Mouse (Mus musculus): ENCODE measurements around the gene Tff2. TPM values are rescaled to one million over a fixed set of nuclear protein-coding genes. Genes with fewer than 3 reads are reported as not detected.

Gene Tff2
- polyA plus RNA-seq (2016; fragmentation: Nextera tagmentation; extraction: Ambion mirVana) = not detected in 2 replicates

DNA sequence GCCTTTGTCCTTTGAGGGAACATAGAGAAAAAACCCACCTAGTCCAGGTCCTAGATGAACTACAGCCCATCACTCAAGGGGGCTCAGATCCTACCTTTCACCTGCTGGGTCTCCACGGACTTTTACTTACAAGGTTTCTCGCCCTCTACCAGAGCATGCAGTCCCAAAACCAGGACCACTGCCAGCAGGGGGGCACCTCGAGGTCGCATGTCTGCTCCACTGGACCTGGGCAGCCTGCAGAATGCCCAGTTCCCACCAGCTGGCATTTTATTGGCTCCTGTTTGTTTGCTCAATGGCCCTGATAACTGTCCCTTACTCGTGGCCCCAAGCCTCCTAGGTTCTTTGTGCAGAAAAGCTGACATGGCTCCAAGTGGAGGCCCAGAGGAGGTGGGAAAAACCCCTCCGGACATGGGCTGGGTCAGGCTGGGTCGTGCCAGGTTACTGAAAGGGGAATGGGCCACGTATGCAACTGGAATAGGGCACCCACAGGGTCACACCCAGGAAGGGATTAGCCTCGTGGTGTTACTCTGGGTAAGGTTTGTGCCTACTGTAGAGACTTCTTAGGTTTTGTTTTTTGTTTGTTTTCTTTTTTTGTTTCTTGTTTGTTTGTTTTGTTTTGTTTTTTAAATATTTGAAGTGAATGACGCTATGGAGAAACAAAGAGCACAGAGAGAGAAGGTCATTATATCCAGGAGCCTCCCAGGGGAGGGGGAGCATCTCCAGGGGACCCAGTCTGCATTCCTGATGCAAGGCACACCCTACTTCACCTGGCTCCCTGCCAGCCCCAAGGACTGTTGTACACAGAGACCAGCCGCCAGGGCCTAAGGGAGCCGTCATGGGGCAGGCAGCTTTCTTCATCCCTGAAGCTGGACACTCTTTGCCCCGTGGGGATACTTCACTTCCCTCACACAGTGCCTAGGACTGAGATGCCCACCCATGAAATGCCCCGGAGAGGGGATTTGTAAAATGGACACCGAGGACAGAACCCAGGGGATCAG is at the start of gene Tff2:
TSS of gene Tff2 (minus strand) at position 243 of the 998 bp plus-strand sequence.
- Histone ChIP-seq H3K4me1 (no peaks in the 10 kb centered on the region), H3K27me3 (replicated peaks) (0 out of 2 replicates have a peak, but pooled peaks cover 6% of the 10 kb centered on the region), H3K4me2 (no peak within 1 kb of the TSS), H3K36me3 (no peaks in the 10 kb centered on the region), H3K9ac (no peak within 1 kb of the TSS), H3K27ac (no peak within 1 kb of the TSS), H3K9me3 (replicated peaks) (no peaks in the 10 kb centered on the region), H3K4me3 (no peak within 1 kb of the TSS)
- 61% methylated on average over 15 of the region's 15 CpGs for WGBS (ENCODE audit: insufficient replicate concordance)
- ATAC-seq = no peak

DNA sequence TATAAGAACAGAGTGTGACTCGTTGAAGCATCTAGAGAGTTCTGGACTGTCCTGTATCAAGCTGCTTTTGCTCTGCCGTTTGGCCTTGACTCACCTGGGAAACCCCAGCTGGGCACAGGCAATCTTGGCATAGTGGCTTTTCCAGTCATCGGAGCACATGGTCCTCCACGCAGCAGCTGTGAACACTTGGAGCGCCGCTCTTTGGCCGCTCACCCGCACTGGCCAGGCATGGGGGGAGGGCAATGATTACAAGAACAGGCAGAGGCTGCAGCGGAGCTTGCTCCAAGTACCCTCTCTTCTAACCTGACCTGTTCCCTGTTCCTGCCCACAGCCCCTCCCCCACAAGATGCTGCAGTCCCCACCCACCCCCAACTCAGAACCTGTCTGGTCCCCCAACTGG is 49.3 kb upstream of the Tff2 start:
- WGBS (ENCODE audit: insufficient replicate concordance) = 80% methylated on average over 9 of the region's 9 CpGs
- Histone ChIP-seq H3K27ac (no peak overlapping the region), H3K4me2 (no peak overlapping the region), H3K4me1 (peaks cover 21% of the 10 kb centered on the region), H3K4me3 (no peak overlapping the region), H3K36me3 (no peaks in the 10 kb centered on the region), H3K27me3 (replicated peaks) (no peaks in the 10 kb centered on the region), H3K9ac (no peak overlapping the region), H3K9me3 (replicated peaks) (no peaks in the 10 kb centered on the region)
- no peak for ATAC-seq

DNA sequence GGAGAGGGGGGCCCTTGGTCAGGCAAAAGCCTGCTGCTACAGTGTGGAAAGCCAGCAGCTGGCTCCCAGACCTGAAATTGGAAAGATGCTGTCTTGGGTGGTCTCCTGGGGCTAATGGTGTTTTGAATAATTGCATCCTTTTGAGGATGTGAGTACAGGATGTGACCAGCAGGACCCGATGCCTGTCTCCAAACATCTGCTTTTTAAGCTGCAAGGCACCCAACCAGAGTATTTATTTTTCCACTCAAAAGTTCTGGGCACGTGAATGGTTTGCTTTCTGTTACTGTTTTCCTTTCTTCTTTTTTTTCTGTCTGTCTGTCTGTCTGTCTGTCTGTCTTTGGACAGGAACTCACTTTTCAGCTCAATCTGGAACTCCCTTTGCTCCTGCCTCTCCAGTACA is 48.6 kb upstream of the Tff2 start:
- Histone ChIP-seq H3K4me1 (peaks cover 21% of the 10 kb centered on the region), H3K27ac (no peak overlapping the region), H3K9ac (no peak overlapping the region), H3K9me3 (replicated peaks) (no peaks in the 10 kb centered on the region), H3K36me3 (no peaks in the 10 kb centered on the region), H3K4me3 (no peak overlapping the region), H3K4me2 (no peak overlapping the region), H3K27me3 (replicated peaks) (no peaks in the 10 kb centered on the region)
- ATAC-seq = no peak
- WGBS (ENCODE audit: insufficient replicate concordance) = 49% methylated on average over 2 of the region's 2 CpGs

DNA sequence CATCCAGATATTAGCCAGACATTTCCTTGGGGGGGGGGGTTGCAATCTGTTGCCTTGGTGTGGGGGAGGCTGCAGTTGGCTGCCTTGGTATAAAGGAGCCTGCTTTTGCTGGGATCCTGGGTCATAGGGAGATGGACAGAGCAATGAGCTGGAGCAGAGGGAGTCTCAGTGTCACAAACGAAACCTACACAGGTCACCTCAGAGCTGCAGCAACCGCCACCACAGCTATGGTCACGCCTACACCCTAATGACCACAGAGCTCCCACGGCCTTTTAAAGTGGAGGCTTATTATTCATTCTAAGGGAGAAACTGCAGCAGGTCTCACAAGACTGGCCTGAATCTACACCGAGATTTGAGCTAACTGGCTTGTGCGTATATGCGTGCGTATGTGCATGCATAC is 47.7 kb upstream of the Tff2 start:
- peaks cover 21% of the 10 kb centered on the region for H3K4me1 ChIP-seq
- no peaks in the 10 kb centered on the region for H3K36me3 ChIP-seq
- ATAC-seq = no peak
- no peak overlapping the region for H3K4me3 ChIP-seq
- whole genome bisulfite sequencing (ENCODE audit: insufficient replicate concordance) = 74% methylated on average over 8 of the region's 8 CpGs
- H3K27me3 ChIP-seq (replicated peaks) = no peaks in the 10 kb centered on the region
- H3K4me2 ChIP-seq = no peak overlapping the region
- no peak overlapping the region for H3K27ac ChIP-seq
- no peak overlapping the region for H3K9ac ChIP-seq
- H3K9me3 ChIP-seq (replicated peaks) = no peaks in the 10 kb centered on the region

DNA sequence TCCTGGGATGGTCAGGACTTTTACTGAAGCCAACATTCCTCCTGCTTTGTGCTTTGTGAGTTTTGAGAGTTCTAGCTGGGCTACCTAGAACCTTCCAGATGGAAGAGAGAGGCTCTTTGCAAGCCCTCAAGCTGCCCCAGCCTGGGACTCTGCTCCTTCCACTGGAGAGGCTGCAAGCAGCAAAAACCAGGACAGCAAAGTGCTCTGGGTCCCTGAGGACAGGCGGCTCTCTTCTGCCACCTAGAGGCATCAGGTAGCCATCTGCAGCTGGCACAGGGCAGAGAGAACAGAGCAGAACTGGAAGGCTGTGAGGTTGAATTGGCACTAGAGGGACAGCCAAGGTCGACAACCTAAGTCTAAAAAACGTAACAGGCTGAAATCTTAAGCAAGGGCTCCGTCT is 43.3 kb upstream of the Tff2 start:
- Histone ChIP-seq H3K9me3 (replicated peaks) (no peaks in the 10 kb centered on the region), H3K36me3 (no peaks in the 10 kb centered on the region), H3K27ac (no peak overlapping the region), H3K4me1 (no peaks in the 10 kb centered on the region; the same call in 1 of the 2 replicates), H3K4me2 (no peak overlapping the region), H3K9ac (no peak overlapping the region), H3K27me3 (replicated peaks) (no peaks in the 10 kb centered on the region), H3K4me3 (no peak overlapping the region)
- 9% methylated on average over 4 of the region's 4 CpGs for WGBS (ENCODE audit: insufficient replicate concordance)
- peak; percentile 48; the same call in 1 of the 2 replicates for ATAC-seq

DNA sequence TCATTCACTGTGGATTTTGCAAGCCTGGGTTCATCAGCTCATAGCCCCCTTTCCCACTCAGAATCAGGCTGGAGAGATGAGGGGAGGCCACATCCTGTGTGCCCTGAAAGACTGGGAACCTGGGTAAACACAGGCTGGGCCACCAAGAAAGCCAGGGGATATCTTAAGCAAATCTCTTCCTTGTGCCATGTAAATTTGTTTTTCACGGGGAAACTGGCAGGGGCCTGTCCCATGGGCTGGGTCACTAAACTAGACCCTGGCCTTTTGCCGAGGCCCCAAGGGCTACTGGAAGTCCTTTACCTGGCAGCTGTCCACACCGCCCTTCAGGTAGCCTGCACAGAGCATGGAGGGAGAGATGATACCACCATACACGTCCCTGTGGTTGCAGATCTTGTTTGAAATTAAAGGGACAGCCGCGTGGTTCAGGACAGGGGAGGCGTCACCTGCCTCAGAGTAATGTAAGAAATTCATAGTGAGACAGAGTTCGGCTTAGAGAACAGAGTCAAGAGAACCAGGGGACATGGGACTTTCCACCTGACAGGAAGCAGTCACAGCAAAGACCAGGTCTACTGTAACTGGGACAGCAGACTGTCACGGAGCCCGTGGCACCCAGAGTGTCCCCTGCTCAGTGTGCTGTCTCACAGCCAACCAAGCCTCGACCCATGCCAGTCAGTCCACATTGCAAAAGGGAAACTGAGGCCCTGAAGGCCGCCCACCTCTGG is 40.3 kb upstream of the Tff2 start:
- no peak overlapping the region for H3K4me2 ChIP-seq
- H3K9ac ChIP-seq = no peak overlapping the region
- H3K4me3 ChIP-seq = no peak overlapping the region
- peaks cover 5% of the 10 kb centered on the region for H3K4me1 ChIP-seq
- 65% methylated on average over 12 of the region's 12 CpGs for WGBS (ENCODE audit: insufficient replicate concordance)
- ATAC-seq = no peak
- no peak overlapping the region for H3K27ac ChIP-seq
- H3K27me3 ChIP-seq (replicated peaks) = no peaks in the 10 kb centered on the region; the same call in 1 of the 2 replicates
- H3K36me3 ChIP-seq = no peaks in the 10 kb centered on the region
- no peaks in the 10 kb centered on the region for H3K9me3 ChIP-seq (replicated peaks)

DNA sequence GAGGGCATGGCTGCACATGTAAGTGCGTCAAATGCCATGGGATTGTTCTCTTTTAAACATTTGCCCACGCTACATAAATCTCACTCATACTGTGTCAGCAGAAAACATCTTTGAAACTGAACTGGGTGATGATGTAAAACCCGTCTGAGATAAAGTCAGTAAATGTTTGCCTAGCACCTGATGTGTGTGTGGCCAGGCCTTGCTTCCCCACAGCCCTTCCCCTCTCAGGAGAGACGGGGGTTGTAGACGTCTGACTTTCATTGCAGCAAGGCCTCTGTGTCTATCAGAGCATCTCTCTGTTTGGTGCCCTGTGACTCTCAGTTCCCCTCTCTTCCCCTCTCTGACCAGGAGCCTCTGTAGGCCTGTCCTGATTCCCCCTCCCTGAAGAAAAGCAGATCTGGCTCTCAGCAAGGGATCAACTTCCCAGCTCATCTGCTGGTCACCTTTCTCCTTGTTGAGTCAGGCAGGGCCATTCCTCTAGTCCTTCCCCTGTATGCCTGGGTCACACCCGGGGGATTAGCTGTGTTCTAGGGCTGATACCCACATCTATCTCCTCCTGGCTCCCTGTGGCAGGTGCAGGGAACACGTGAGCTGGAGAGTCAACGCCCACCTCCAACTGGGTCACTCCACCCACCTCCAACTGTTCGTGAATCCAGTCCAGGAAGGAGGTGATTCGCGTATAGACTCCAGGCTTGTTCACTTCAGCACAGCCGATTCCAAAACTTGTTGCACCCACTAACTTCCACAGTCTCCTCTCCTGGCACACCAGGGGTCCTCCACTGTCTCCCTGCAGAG is 39.3 kb upstream of the Tff2 start:
- Histone ChIP-seq H3K9ac (no peak overlapping the region), H3K4me3 (no peak overlapping the region), H3K36me3 (no peaks in the 10 kb centered on the region), H3K4me1 (peaks cover 5% of the 10 kb centered on the region), H3K27me3 (replicated peaks) (no peaks in the 10 kb centered on the region; the same call in 1 of the 2 replicates), H3K9me3 (replicated peaks) (no peaks in the 10 kb centered on the region), H3K27ac (no peak overlapping the region), H3K4me2 (no peak overlapping the region)
- WGBS (ENCODE audit: insufficient replicate concordance) = 47% methylated on average over 12 of the region's 12 CpGs
- ATAC-seq = no peak

DNA sequence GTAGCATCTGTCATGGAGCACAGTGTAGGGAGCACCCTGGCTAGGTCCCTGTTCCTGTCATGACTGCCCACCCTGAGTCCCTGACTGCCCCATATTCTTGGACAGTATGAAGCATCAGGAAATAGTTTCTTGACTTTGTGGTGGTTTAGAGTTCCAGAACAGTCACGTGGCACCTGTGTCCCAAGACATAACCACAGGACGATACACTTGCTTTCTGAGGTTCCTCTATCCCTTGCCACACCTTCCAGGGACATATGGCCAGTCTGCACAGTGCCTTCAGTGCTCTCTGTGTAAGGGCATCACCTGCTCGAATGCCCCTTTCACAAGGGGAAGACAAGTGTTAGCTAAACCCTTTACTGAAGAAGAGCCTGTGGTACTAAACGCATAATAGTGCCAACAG is 37.4 kb upstream of the Tff2 start:
- WGBS (ENCODE audit: insufficient replicate concordance) = 51% methylated on average over 4 of the region's 4 CpGs
- no peaks in the 10 kb centered on the region; the same call in 1 of the 2 replicates for H3K27me3 ChIP-seq (replicated peaks)
- H3K27ac ChIP-seq = no peak overlapping the region
- no peaks in the 10 kb centered on the region for H3K9me3 ChIP-seq (replicated peaks)
- H3K9ac ChIP-seq = no peak overlapping the region
- no peaks in the 10 kb centered on the region for H3K36me3 ChIP-seq
- H3K4me1 ChIP-seq = peaks cover 5% of the 10 kb centered on the region
- H3K4me3 ChIP-seq = no peak overlapping the region
- H3K4me2 ChIP-seq = no peak overlapping the region
- ATAC-seq = no peak

DNA sequence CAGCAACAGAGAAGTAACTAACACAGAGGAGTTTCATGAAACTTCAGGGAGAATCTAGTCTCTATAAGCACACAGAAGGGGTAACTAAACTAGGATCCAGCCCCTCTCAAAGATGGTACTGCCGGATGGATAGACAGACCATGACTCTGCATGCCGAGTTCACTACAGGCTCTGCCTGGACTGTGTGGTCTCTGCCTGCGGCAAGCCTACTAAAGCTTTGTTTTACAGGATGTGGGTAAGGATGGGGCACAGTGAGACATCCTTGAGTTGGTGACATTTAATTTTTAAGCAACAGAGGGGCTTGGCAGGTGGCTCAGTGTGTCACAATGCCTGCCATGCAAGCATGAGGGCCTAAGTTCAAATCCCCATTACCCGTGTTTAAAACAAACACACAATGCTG is 32.2 kb upstream of the Tff2 start:
- no peaks in the 10 kb centered on the region; the same call in 1 of the 2 replicates for H3K27me3 ChIP-seq (replicated peaks)
- ATAC-seq = no peak
- H3K36me3 ChIP-seq = no peaks in the 10 kb centered on the region
- no peak overlapping the region for H3K4me3 ChIP-seq
- 64% methylated on average over 4 of the region's 4 CpGs for WGBS (ENCODE audit: insufficient replicate concordance)
- H3K4me2 ChIP-seq = no peak overlapping the region
- H3K27ac ChIP-seq = no peak overlapping the region
- no peaks in the 10 kb centered on the region for H3K9me3 ChIP-seq (replicated peaks)
- H3K4me1 ChIP-seq = peaks cover 2% of the 10 kb centered on the region; the same call in 1 of the 2 replicates
- no peak overlapping the region for H3K9ac ChIP-seq

DNA sequence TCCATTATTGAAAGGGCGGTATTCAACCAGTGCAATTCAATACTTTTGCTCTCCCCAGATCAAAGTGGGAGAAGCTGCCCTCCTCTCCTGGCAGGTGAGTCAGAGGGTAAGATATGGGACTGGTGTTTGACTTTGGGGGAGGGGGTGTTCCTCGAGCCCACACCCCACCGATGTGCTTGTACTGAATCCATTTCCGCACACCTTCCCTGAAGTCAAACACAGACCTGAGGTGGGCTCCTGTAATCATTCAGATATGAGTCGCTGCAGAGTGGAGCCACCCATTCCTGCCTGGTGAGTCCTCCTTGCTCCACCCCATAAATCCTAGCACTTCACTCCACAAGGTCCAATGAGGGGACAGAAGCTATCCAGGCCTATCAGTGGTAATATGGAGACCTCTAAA is 25.7 kb upstream of the Tff2 start:
- no peaks in the 10 kb centered on the region for H3K36me3 ChIP-seq
- H3K27me3 ChIP-seq (replicated peaks) = no peaks in the 10 kb centered on the region
- H3K4me2 ChIP-seq = no peak overlapping the region
- H3K9me3 ChIP-seq (replicated peaks) = no peaks in the 10 kb centered on the region
- no peak overlapping the region for H3K9ac ChIP-seq
- H3K27ac ChIP-seq = no peak overlapping the region
- no peak overlapping the region for H3K4me3 ChIP-seq
- no peak for ATAC-seq
- no peaks in the 10 kb centered on the region for H3K4me1 ChIP-seq
- WGBS (ENCODE audit: insufficient replicate concordance) = 68% methylated on average over 5 of the region's 5 CpGs

DNA sequence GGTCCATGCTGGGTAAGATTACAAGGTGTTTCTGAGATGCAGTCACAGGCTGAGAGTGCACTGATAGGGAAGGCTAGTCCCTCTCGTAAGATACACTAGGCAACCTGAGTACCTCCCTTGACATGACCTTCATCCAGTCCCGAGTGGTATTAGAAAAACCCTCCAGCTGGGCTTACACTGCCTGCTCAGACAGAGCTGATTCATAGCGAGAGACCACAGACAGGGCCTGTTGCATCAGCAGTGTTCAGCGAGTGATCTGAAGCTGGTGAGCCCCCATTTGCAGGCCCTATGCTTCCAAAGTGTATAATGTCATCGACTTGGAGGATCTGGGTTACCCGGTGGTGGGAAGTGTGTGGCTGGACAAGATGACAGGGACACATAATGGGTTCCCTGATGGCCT is 21.0 kb upstream of the Tff2 start, which contains the start of gene Tff1:
TSS of gene Tff1 (minus strand) at position 151 of the 400 bp plus-strand sequence.
- Histone ChIP-seq H3K9me3 (replicated peaks) (no peaks in the 10 kb centered on the region), H3K4me2 (no peak within 1 kb of the TSS), H3K4me1 (no peaks in the 10 kb centered on the region), H3K36me3 (no peaks in the 10 kb centered on the region), H3K4me3 (no peak within 1 kb of the TSS), H3K9ac (no peak within 1 kb of the TSS), H3K27me3 (replicated peaks) (no peaks in the 10 kb centered on the region), H3K27ac (no peak within 1 kb of the TSS)
- ATAC-seq = no peak
- WGBS (ENCODE audit: insufficient replicate concordance) = 67% methylated on average over 6 of the region's 6 CpGs

Data from liver, embryonic 12.5 days (tissue).